Mouse (Mus musculus) liver, adult (tissue): ENCODE data around the gene Ovol2.

ENCODE experiments used
- GATA4 ChIP-seq: IDR thresholded peaks from 2 replicates; pipeline ENCODE4 v1.6.1; 2014; ENCODE audit warnings: mild to moderate bottlenecking, low read length; ENCODE audit not compliant: insufficient replicate concordance

Gene Ovol2

GRCm38 (mm10) chr2:144332486-144332885, 540 bp upstream of the Ovol2 start:
- no peak for TF ChIP-seq GATA4

- no peak for TF ChIP-seq GATA4
Measured at GRCm38 (mm10) chr2:144330960-144331371, 980 bp downstream of the Ovol2 start.

- TF ChIP-seq GATA4 = no peak
Measured at GRCm38 (mm10) chr2:144330352-144330959, 1.5 kb downstream of the Ovol2 start.

GRCm38 (mm10) chr2:144329937-144330336, 2.0 kb downstream of the Ovol2 start:
- no peak for TF ChIP-seq GATA4

GRCm38 (mm10) chr2:144329451-144329850, 2.5 kb downstream of the Ovol2 start:
- TF ChIP-seq GATA4 = no peak

- no peak for TF ChIP-seq GATA4
Measured at GRCm38 (mm10) chr2:144324218-144324617, 7.7 kb downstream of the Ovol2 start.

GRCm38 (mm10) chr2:144311372-144311771, 20.6 kb downstream of the Ovol2 start:
- TF ChIP-seq GATA4 = no peak

GRCm38 (mm10) chr2:144310273-144310672, 21.7 kb downstream of the Ovol2 start:
- TF ChIP-seq GATA4 = no peak

- TF ChIP-seq GATA4 = no peak
Measured at GRCm38 (mm10) chr2:144308561-144308960, 23.4 kb downstream of the Ovol2 start.

- TF ChIP-seq GATA4 = no peak
Measured at GRCm38 (mm10) chr2:144305721-144306294, 26.1 kb downstream of the Ovol2 start.

GRCm38 (mm10) chr2:144301101-144301500, 30.8 kb downstream of the Ovol2 start:
- TF ChIP-seq GATA4 = no peak

GRCm38 (mm10) chr2:144299749-144300669, 31.9 kb downstream of the Ovol2 start:
- TF ChIP-seq GATA4 = peak; percentile 69; the same call in 1 of the 2 replicates

- TF ChIP-seq GATA4 = no peak
Measured at GRCm38 (mm10) chr2:144295145-144295735, 36.7 kb downstream of the Ovol2 start.

GRCm38 (mm10) chr2:144291600-144292305, 40.2 kb downstream of the Ovol2 start:
- TF ChIP-seq GATA4 = no peak

- TF ChIP-seq GATA4 = no peak
Measured at GRCm38 (mm10) chr2:144290321-144290720, 41.6 kb downstream of the Ovol2 start.
